Mouse (Mus musculus): ENCODE data around the gene Gja8.

GRCm38 (mm10) chr3:96904393-96904792 lies 21.4 kb downstream of the Gja8 start, which contains the start of gene Gja5:
- no peak for TF ChIP-seq EP300 (IDR thresholded peaks at IDR 0.05; ENCODE audit: insufficient read depth, low read depth, low read length)
- no peak for TF ChIP-seq CTCF (IDR thresholded peaks at IDR 0.05)
- no peak for TF ChIP-seq POLR2A (IDR thresholded peaks at IDR 0.05; ENCODE audit: insufficient read depth, low read depth, low read length)
